Mouse (Mus musculus) small intestine, adult 2 months (tissue): ENCODE results near the gene Slc18b1. TPM values are rescaled to one million over a fixed set of nuclear protein-coding genes. Genes with fewer than 3 reads are reported as not detected.

Source experiments
- H3K27ac ChIP-seq: fragments of 200-500 bp; 2 replicates; pipeline ENCODE4 v1.5.1; 2012; ENCODE audit warnings: low read depth, low read length, control low read depth, inconsistent platforms; ENCODE audit not compliant: insufficient read depth
- H3K27me3 ChIP-seq: fragments of 200-500 bp; 2 replicates; pipeline ENCODE4 v1.6.1; 2012; ENCODE audit warnings: mild to moderate bottlenecking, moderate library complexity, low read length, inconsistent platforms; ENCODE audit not compliant: control insufficient read depth, insufficient read depth
- H3K36me3 ChIP-seq: fragments of 200-500 bp; 2 replicates; pipeline ENCODE4 v1.6.1; 2012; ENCODE audit warnings: mild to moderate bottlenecking, low read length, control low read depth, inconsistent platforms; ENCODE audit not compliant: control insufficient read depth, insufficient read depth
- H3K4me1 ChIP-seq: fragments of 200-500 bp; 2 replicates; pipeline ENCODE4 v1.6.1; 2012; ENCODE audit warnings: low read length, inconsistent platforms, mixed read lengths; ENCODE audit not compliant: control insufficient read depth, insufficient read depth, insufficient read length
- H3K4me3 ChIP-seq: fragments of 200-500 bp; 2 replicates; pipeline ENCODE4 v1.5.1; 2012; ENCODE audit warnings: low read depth, mild to moderate bottlenecking, control low read depth, inconsistent platforms, low read length, moderate library complexity
- CTCF ChIP-seq: fragments of 200-500 bp; IDR thresholded peaks from 2 replicates; pipeline ENCODE4 v1.5.1; 2012; ENCODE audit warnings: low read depth, mild to moderate bottlenecking, control low read depth, inconsistent platforms, low read length, moderate library complexity, mixed read lengths; ENCODE audit not compliant: insufficient replicate concordance, insufficient read length; ENCODE audit errors: extremely low read depth
- POLR2A ChIP-seq: fragments of 200-500 bp; IDR thresholded peaks from 2 replicates; pipeline ENCODE4 v1.6.1; 2012; ENCODE audit warnings: low read depth, mild to moderate bottlenecking, control low read depth, inconsistent platforms, low read length, moderate library complexity
- WGBS: fragments of 180-500 bp; shearing (Covaris S2); methylation state at CpG from one replicate; pipeline ENCODE4 v1.1.7; 2018; 5-methylcytosine and 5-hydroxymethylcytosine counted together
- polyA plus RNA-seq: library from polyadenylated mRNA; depleted of rRNA; stranded (reverse); fragments of >200 nt; gene quantifications from 2 replicates; pipeline ENCODE4 v1.2.3, GENCODE M21; 2012

Slc18b1 gene
- polyA plus RNA-seq, 1 experiment = 16.6 TPM

GRCm38 (mm10) chr10:23836003-23836964 lies 39.5 kb downstream of the Slc18b1 start:
- H3K27me3 ChIP-seq = no peaks in the 10 kb centered on the region
- peak overlapping the region; percentile 95 for H3K27ac ChIP-seq
- peaks cover 16% of the 10 kb centered on the region; the same call in 1 of the 2 replicates for H3K4me1 ChIP-seq
- 35% methylated on average over 9 of the region's 9 CpGs for WGBS
- H3K4me3 ChIP-seq = no peak overlapping the region
- no peaks in the 10 kb centered on the region for H3K36me3 ChIP-seq
- no peak for TF ChIP-seq POLR2A
- no peak for TF ChIP-seq CTCF

- no peaks in the 10 kb centered on the region for H3K36me3 ChIP-seq
- no peak for TF ChIP-seq CTCF
- no peak for TF ChIP-seq POLR2A
- H3K27me3 ChIP-seq = no peaks in the 10 kb centered on the region
- H3K4me3 ChIP-seq = no peak overlapping the region
- H3K27ac ChIP-seq = peak overlapping the region; percentile 95; the same call in 1 of the 2 replicates
- 62% methylated on average over 3 of the region's 3 CpGs for WGBS
- H3K4me1 ChIP-seq = peaks cover 16% of the 10 kb centered on the region; the same call in 1 of the 2 replicates
Measured at GRCm38 (mm10) chr10:23837115-23837514, 40.3 kb downstream of the Slc18b1 start.

DNA sequence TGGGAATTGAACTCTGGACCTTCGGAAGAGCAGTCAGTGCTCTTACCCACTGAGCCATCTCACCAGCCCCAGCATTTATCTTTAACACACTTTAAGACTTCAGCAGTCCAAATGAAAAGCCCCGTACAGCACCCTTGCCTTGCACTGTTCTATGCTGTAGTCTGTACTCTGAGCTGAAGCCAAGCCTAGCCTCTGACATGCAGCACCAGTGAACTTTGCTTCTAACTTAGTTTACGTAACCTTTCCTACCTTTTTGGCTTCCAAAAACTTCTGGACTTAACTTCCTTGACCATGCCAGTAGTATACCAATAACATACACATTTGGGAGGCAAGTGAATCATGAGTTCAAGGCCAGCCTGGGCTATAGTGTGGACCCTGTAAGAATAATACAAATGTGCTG lies 42.1 kb downstream of the Slc18b1 start:
- H3K27ac ChIP-seq = peak overlapping the region; percentile 53; the same call in 1 of the 2 replicates
- 61% methylated on average over 3 of the region's 3 CpGs for WGBS
- H3K36me3 ChIP-seq = no peaks in the 10 kb centered on the region
- no peak for TF ChIP-seq CTCF
- no peak for TF ChIP-seq POLR2A
- H3K4me1 ChIP-seq = peaks cover 13% of the 10 kb centered on the region; the same call in 1 of the 2 replicates
- H3K27me3 ChIP-seq = no peaks in the 10 kb centered on the region
- no peak overlapping the region for H3K4me3 ChIP-seq

DNA sequence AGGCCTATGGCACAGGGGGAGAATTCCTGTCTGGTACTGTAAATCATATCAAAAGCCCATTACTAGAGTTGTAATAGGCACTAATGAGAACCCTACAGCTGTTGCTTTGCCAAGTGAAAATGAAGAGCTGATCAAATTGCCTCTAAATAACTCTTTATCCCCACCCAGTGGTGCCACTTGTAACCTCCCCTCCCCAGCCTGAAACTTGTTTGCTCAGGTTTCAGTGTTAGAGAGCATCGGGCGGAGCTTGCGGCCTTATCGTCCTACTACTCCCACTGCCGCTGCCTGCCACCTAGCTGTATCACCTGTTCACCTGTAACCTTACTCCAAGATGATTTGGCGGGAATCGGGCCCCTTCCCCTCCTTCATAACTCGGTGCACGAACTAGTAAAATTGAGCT lies 42.6 kb downstream of the Slc18b1 start:
- WGBS = 18% methylated on average over 9 of the region's 9 CpGs
- Histone ChIP-seq H3K4me1 (peaks cover 13% of the 10 kb centered on the region; the same call in 1 of the 2 replicates), H3K36me3 (no peaks in the 10 kb centered on the region), H3K27me3 (no peaks in the 10 kb centered on the region), H3K27ac (peak overlapping the region; percentile 53; the same call in 1 of the 2 replicates), H3K4me3 (no peak overlapping the region)
- TF ChIP-seq CTCF (no peak), POLR2A (no peak)

DNA sequence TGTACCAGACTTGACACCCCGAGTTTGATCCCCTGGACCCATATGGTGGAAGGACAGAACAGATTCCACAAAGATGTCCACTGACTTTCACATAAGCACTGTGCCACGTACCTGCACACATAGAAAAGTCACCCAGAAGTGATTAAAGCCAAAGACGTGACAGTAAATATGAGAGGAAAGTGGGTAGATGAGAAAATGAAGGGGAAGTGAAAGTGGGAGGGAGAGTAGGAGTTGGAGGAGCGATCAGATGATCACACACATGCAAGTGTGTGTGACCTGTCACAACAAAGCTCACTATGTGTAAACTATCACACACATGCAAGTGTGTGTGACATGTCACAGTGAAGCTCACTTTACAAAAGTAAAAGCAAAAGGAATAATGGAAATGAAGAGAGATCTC lies 43.7 kb downstream of the Slc18b1 start:
- H3K27ac ChIP-seq = no peak overlapping the region
- WGBS = 81% methylated on average over 4 of the region's 4 CpGs
- no peaks in the 10 kb centered on the region for H3K27me3 ChIP-seq
- H3K4me1 ChIP-seq = peaks cover 13% of the 10 kb centered on the region; the same call in 1 of the 2 replicates
- H3K36me3 ChIP-seq = no peaks in the 10 kb centered on the region
- H3K4me3 ChIP-seq = no peak overlapping the region
- TF ChIP-seq CTCF (no peak), POLR2A (no peak)

- no peak for TF ChIP-seq POLR2A
- TF ChIP-seq CTCF = no peak
- 10% methylated on average over 4 of the region's 4 CpGs for WGBS
- Histone ChIP-seq H3K4me1 (peaks cover 10% of the 10 kb centered on the region; the same call in 1 of the 2 replicates), H3K36me3 (no peaks in the 10 kb centered on the region), H3K27me3 (no peaks in the 10 kb centered on the region), H3K4me3 (no peak within 1 kb of the TSS), H3K27ac (no peak within 1 kb of the TSS)
Measured at GRCm38 (mm10) chr10:23851228-23851912, 54.6 kb downstream of the Slc18b1 start, which contains the start of gene Vnn3. Gene Vnn3 (plus strand): TSS chr10:23851462.
